Mouse (Mus musculus): Measurements from ENCODE around the gene Jakmip3. TPM values are rescaled to one million over a fixed set of nuclear protein-coding genes. Genes with fewer than 3 reads are reported as not detected.

Gene Jakmip3
- polyA plus RNA-seq, 1 experiment, result not detected

- Histone ChIP-seq H3K4me1 (ENCODE audit: control insufficient read depth, insufficient read depth, insufficient read length, low read length) (peaks cover 11% of the 10 kb centered on the region), H3K4me3 (ENCODE audit: insufficient read depth, low read depth, low read length) (no peak overlapping the region), H3K27ac (replicated peaks; ENCODE audit: low read depth, low read length) (no peak overlapping the region)
Observed at GRCm38 (mm10) chr7:138923756-138924425, 16.6 kb upstream of the Jakmip3 start.

- Histone ChIP-seq H3K27ac (replicated peaks; ENCODE audit: low read depth, low read length) (no peak overlapping the region), H3K4me3 (ENCODE audit: insufficient read depth, low read depth, low read length) (no peak overlapping the region), H3K4me1 (ENCODE audit: control insufficient read depth, insufficient read depth, insufficient read length, low read length) (no peaks in the 10 kb centered on the region)
Observed at GRCm38 (mm10) chr7:138928456-138928855, 12.1 kb upstream of the Jakmip3 start.

- no peak overlapping the region for H3K27ac ChIP-seq (replicated peaks; ENCODE audit: low read depth, low read length)
- no peaks in the 10 kb centered on the region for H3K4me1 ChIP-seq (ENCODE audit: control insufficient read depth, insufficient read depth, insufficient read length, low read length)
Observed at GRCm38 (mm10) chr7:138934523-138934922, 6.0 kb upstream of the Jakmip3 start.

GRCm38 (mm10) chr7:138938991-138939390, 1.5 kb upstream of the Jakmip3 start:
- Histone ChIP-seq H3K27ac (replicated peaks; ENCODE audit: low read depth, low read length) (no peak overlapping the region), H3K4me1 (ENCODE audit: control insufficient read depth, insufficient read depth, insufficient read length, low read length) (no peaks in the 10 kb centered on the region), H3K4me3 (ENCODE audit: insufficient read depth, low read depth, low read length) (no peak overlapping the region)

More at GRCm38 (mm10) chr7:138934523-138934922, 6.0 kb upstream of the Jakmip3 start:
- H3K4me3 ChIP-seq (ENCODE audit: insufficient read depth, low read depth, low read length), result no peak overlapping the region

GRCm38 (mm10) chr7:138940256-138940611, 296 bp upstream of the Jakmip3 start:
- no peaks in the 10 kb centered on the region for H3K4me1 ChIP-seq (ENCODE audit: control insufficient read depth, insufficient read depth, insufficient read length, low read length)
- H3K27ac ChIP-seq (replicated peaks; ENCODE audit: low read depth, low read length), result no peak overlapping the region
- H3K4me3 ChIP-seq (ENCODE audit: insufficient read depth, low read depth, low read length), result peak overlapping the region; percentile 45

GRCm38 (mm10) chr7:138941571-138941970, 1.0 kb downstream of the Jakmip3 start:
- H3K4me3 ChIP-seq (ENCODE audit: insufficient read depth, low read depth, low read length), result no peak overlapping the region
- H3K27ac ChIP-seq (replicated peaks; ENCODE audit: low read depth, low read length), result no peak overlapping the region
- H3K4me1 ChIP-seq (ENCODE audit: control insufficient read depth, insufficient read depth, insufficient read length, low read length), result no peaks in the 10 kb centered on the region

GRCm38 (mm10) chr7:138942301-138942700, 1.8 kb downstream of the Jakmip3 start:
- Histone ChIP-seq H3K4me1 (ENCODE audit: control insufficient read depth, insufficient read depth, insufficient read length, low read length) (no peaks in the 10 kb centered on the region), H3K27ac (replicated peaks; ENCODE audit: low read depth, low read length) (no peak overlapping the region), H3K4me3 (ENCODE audit: insufficient read depth, low read depth, low read length) (no peak overlapping the region)

- no peak overlapping the region for H3K27ac ChIP-seq (replicated peaks; ENCODE audit: low read depth, low read length)
- H3K4me3 ChIP-seq (ENCODE audit: insufficient read depth, low read depth, low read length), result no peak overlapping the region
- no peaks in the 10 kb centered on the region for H3K4me1 ChIP-seq (ENCODE audit: control insufficient read depth, insufficient read depth, insufficient read length, low read length)
Observed at GRCm38 (mm10) chr7:138945668-138946067, 5.1 kb downstream of the Jakmip3 start.

GRCm38 (mm10) chr7:138947741-138948140, 7.2 kb downstream of the Jakmip3 start:
- no peaks in the 10 kb centered on the region for H3K4me1 ChIP-seq (ENCODE audit: control insufficient read depth, insufficient read depth, insufficient read length, low read length)
- no peak overlapping the region for H3K4me3 ChIP-seq (ENCODE audit: insufficient read depth, low read depth, low read length)
- H3K27ac ChIP-seq (replicated peaks; ENCODE audit: low read depth, low read length), result no peak overlapping the region

- Histone ChIP-seq H3K4me3 (ENCODE audit: insufficient read depth, low read depth, low read length) (no peak overlapping the region), H3K27ac (replicated peaks; ENCODE audit: low read depth, low read length) (no peak overlapping the region), H3K4me1 (ENCODE audit: control insufficient read depth, insufficient read depth, insufficient read length, low read length) (no peaks in the 10 kb centered on the region)
Observed at GRCm38 (mm10) chr7:138948309-138948708, 7.8 kb downstream of the Jakmip3 start.

- H3K27ac ChIP-seq (replicated peaks; ENCODE audit: low read depth, low read length), result no peak overlapping the region
- no peaks in the 10 kb centered on the region for H3K4me1 ChIP-seq (ENCODE audit: control insufficient read depth, insufficient read depth, insufficient read length, low read length)
Observed at GRCm38 (mm10) chr7:138955787-138956186, 15.3 kb downstream of the Jakmip3 start.

GRCm38 (mm10) chr7:138957106-138957505, 16.6 kb downstream of the Jakmip3 start:
- H3K27ac ChIP-seq (replicated peaks; ENCODE audit: low read depth, low read length), result no peak overlapping the region
- H3K4me1 ChIP-seq (ENCODE audit: control insufficient read depth, insufficient read depth, insufficient read length, low read length), result no peaks in the 10 kb centered on the region
- H3K4me3 ChIP-seq (ENCODE audit: insufficient read depth, low read depth, low read length), result no peak overlapping the region

More at GRCm38 (mm10) chr7:138955787-138956186, 15.3 kb downstream of the Jakmip3 start:
- no peak overlapping the region for H3K4me3 ChIP-seq (ENCODE audit: insufficient read depth, low read depth, low read length)

GRCm38 (mm10) chr7:138959747-138960146, 19.2 kb downstream of the Jakmip3 start:
- Histone ChIP-seq H3K4me3 (ENCODE audit: insufficient read depth, low read depth, low read length) (no peak overlapping the region), H3K27ac (replicated peaks; ENCODE audit: low read depth, low read length) (no peak overlapping the region), H3K4me1 (ENCODE audit: control insufficient read depth, insufficient read depth, insufficient read length, low read length) (no peaks in the 10 kb centered on the region)

GRCm38 (mm10) chr7:138963756-138964155, 23.2 kb downstream of the Jakmip3 start:
- no peak overlapping the region for H3K27ac ChIP-seq (replicated peaks; ENCODE audit: low read depth, low read length)
- no peaks in the 10 kb centered on the region for H3K4me1 ChIP-seq (ENCODE audit: control insufficient read depth, insufficient read depth, insufficient read length, low read length)
- no peak overlapping the region for H3K4me3 ChIP-seq (ENCODE audit: insufficient read depth, low read depth, low read length)

- no peak overlapping the region for H3K4me3 ChIP-seq (ENCODE audit: insufficient read depth, low read depth, low read length)
- no peaks in the 10 kb centered on the region for H3K4me1 ChIP-seq (ENCODE audit: control insufficient read depth, insufficient read depth, insufficient read length, low read length)
- H3K27ac ChIP-seq (replicated peaks; ENCODE audit: low read depth, low read length), result no peak overlapping the region
Observed at GRCm38 (mm10) chr7:138968010-138968620, 27.6 kb downstream of the Jakmip3 start.

- Histone ChIP-seq H3K4me1 (ENCODE audit: control insufficient read depth, insufficient read depth, insufficient read length, low read length) (no peaks in the 10 kb centered on the region), H3K4me3 (ENCODE audit: insufficient read depth, low read depth, low read length) (no peak overlapping the region), H3K27ac (replicated peaks; ENCODE audit: low read depth, low read length) (no peak overlapping the region)
Observed at GRCm38 (mm10) chr7:138977510-138977909, 37.0 kb downstream of the Jakmip3 start.
